Mouse (Mus musculus) right cerebral cortex, postnatal 10 days (tissue): Measurements from ENCODE around the gene Hsd17b14.

ENCODE experiments used
- DNase-seq, 2 experiments: peaks; one replicate each; pipeline ENCODE4 v3.0.0; 2021; ENCODE audit warnings: low spot score in 2 of 2

The Hsd17b14 gene

DNA sequence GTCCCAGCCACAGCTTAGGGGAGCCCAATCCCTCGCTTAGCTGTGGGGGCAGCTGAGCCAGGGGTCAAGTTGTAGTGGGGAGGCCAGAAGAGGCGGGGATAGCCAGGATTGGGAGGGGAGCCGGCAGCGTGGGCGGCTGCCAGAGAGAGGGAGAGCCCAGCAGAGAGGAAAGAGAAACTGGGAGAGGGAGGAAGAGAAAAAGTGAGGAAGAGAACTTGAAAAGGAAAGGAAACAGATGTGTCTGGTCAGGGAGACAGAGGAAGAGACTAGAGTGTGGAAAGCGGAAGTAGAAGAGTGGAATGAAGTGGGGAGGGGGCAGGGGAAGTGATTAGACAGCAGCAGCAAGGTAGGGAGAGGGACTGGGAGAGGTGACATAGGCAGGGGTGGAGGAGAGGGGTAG lies 25.2 kb upstream of the Hsd17b14 start:
- DNase-seq, result no peak

GRCm38 (mm10) chr7:45530643-45531042 lies 24.1 kb upstream of the Hsd17b14 start:
- DNase-seq, result no peak

- DNase-seq, result no peak
These were observed 19.0 kb upstream of the Hsd17b14 start for GRCm38 (mm10) chr7:45535676-45536075.

- no peak for DNase-seq
These were observed 17.1 kb upstream of the Hsd17b14 start for GRCm38 (mm10) chr7:45537602-45538001.

DNA sequence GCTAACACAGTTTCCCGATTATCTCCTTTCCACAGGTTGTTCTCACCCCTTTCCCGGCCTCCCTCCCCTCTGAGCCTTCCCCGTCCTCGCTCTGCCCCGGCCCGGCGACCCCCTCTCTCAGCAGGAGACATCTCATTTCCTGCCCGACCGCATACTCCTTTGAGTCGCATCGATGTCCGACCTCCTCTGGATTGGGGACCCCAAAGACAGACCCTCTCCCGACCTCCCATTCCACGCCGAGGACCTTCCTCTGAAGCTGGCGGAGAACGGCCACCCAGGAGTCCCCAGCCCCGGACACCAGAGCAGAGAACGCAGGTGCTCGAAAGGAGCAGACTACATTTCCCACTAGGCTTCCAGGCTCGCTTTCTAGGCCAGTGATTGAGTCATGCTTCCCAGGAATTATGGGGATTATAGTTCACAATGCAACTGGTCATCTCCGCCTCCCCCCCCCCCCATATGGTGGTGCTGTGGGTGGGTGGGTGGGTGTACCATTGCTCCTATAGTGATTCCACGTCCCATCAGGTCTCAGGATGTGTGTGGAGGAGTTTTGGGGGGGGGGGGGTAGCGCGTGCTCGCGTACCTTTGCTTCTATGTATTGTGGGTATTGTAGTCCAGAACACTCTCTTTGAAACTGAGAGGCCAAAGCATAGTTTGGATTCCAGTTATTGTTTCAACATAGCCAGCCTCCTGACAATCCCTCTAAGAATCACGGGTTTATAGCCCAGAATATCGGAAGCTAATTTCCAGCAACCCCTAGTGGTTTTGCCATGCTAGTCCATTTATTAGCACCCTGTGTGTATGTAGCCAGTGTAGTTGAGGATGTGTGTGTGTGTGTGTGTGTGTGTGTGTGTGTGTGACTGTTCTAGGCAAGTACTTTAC lies 16.3 kb upstream of the Hsd17b14 start:
- DNase-seq, result peak; percentile 80 to 85

DNA sequence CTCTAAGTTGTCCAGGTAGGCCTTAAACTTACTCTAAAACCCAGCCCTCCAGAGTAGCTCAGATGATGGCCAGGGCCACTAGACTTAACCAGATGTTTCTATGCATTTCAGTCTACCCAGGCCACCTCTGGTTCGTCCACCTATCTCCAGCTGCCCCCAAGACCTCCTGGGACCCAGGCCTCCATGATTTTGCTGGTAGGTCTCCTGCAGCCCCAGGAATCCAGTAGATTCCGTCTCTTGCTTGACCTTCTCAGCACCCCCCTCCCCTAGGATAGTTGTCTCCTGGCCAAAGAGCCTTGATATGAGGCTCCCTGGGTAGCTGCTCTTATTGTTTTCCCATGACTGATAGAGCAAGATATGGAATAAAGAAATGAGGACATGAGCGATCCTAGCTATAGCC lies 15.6 kb upstream of the Hsd17b14 start:
- DNase-seq, result no peak

GRCm38 (mm10) chr7:45540213-45540612 lies 14.5 kb upstream of the Hsd17b14 start:
- DNase-seq, result no peak

GRCm38 (mm10) chr7:45544525-45544924 lies 10.2 kb upstream of the Hsd17b14 start:
- DNase-seq, result no peak

- DNase-seq, result no peak
These were observed 4.9 kb upstream of the Hsd17b14 start for GRCm38 (mm10) chr7:45549641-45550436.

GRCm38 (mm10) chr7:45550821-45551511 lies 3.7 kb upstream of the Hsd17b14 start:
- no peak for DNase-seq

GRCm38 (mm10) chr7:45551512-45551883 lies 3.2 kb upstream of the Hsd17b14 start:
- no peak for DNase-seq

GRCm38 (mm10) chr7:45553519-45553918 lies 1.2 kb upstream of the Hsd17b14 start:
- DNase-seq, result no peak

DNA sequence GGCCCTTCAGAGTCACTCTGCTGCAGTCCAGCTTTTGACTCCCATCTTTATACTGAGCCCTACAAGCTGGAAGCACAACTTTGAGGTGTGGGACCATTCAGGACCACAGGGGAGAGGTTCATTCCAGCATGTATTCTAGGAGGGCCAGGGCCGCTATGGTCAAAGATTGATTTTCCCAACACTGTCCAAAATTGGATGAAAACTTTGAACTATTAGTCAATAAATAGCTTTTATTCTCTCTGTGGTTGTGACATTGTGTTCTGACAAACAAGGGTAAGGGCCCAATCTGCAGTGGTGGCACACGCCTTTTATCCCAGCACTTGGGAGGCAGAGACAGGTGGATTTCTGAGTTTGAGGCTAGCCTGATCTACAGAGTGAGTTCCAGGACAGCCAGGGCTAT lies 703 bp upstream of the Hsd17b14 start:
- DNase-seq, result no peak

DNA sequence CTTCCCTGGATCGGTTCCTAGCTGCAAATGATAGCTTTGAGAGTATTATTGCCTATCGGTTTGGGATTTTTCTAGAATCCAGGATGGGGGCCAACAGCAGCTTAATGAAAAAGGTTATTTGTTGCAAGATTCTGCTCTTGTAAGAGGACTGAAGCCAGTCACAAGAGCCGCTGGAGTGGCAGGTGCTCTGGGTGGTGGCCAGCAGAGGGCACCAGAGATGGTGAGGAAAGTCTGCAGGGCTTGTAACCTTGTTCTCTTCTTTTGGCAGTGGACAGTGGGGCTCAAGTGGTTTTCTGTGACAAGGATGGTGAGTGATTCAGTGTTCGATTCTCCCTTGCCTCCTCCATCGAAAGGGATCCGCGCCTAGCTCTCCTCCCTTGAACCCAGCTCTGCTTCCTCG lies 1.1 kb downstream of the Hsd17b14 start:
- peak; percentile 67 to 81 for DNase-seq

DNA sequence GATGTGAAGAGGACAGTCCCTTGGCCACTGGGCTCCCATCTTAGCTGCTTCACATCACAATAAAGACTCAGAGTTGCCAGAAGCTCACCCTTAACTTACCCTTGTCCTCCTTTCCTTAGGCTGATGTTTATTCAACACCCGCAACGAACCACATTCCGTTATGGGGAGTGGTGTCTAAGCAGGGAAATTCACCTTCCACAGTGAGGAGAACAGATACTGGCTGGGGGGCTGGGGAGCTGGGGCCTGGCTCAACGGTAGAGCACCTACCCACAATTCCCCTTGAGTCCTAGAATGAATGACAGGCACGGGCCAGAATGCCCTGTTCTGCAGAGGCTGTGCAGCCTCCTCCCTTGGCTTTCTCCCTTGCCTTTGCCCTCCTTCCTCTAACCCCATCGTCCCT lies 4.2 kb downstream of the Hsd17b14 start:
- no peak for DNase-seq

GRCm38 (mm10) chr7:45560241-45560640 lies 5.5 kb downstream of the Hsd17b14 start:
- no peak for DNase-seq

DNA sequence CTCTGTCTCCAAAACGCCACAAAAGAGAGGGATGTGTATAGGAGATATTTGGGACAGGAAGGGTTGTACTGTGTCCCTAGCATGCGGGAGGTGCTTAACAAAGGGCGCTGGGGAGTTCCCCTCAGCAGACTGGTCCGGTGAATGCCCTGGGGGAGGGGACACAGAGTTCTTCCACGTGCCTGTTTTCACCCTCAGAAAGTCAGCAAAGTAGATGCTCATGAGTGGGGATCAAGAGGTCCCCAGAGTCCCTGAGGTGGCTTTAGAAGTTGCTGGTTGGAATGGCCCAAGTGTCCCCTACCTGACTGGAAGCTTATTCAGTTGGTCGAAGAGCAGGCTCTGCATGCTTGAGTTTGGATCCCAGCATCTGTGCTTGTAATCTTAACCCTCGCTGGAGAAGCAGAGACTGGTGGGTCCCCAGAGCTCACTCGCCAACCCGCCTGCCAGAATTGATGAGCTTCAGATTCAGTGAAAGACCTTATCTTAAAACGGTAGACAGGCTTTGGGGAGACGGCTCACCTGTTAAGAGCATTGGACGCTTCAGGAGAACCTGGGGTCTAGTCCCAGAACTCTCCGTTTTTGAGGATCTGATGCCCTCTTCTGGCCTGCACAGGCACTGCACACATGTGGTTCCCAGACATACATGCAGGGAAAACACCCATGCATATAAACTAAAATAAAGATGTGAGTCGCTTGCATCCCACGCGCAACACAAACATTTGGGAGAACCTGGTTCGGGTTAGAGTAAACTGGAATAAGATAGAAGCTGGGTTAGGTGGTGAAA lies 6.3 kb downstream of the Hsd17b14 start:
- peak; percentile 81 to 90 for DNase-seq

GRCm38 (mm10) chr7:45561624-45562520 lies 7.2 kb downstream of the Hsd17b14 start:
- DNase-seq, result no peak

DNA sequence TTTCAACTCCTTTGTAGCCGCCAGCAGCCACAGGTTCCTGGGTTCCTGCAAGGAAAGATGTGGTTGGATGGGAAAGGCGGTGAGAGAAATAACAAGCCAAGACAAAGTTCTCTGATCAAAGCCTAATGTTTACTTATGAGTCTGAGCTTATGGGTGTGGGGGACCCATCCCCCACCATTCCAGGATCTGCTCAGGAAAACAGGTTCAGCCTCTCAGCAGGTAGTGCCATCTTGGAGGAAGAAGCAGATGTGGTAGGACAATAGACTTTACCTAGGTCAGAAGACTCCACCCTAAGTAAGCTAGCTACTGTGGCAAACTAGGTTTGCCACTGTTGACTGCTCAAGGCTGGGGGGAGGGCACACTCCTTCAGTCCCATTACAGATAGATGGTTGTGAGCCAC lies 10.1 kb downstream of the Hsd17b14 start:
- DNase-seq, result no peak

DNA sequence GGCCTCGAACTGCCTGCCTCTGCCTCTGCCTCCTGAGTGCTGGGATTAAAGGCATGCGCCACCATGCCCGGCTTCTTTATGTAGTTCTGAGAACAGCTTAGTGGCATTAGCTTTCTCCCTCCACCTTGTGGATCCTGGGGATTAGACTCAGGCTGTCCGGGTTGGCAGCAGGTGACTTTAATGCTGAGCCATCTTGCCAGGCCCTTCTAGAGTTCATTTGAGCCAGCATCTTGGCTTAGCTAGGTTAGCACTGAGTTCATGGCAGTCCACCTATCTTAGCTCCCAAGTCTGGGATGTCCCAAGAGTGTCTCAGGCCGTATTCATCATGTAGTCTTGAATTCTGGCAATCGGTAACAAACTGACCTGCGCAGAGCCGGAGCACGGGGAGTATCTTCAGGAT lies 10.8 kb downstream of the Hsd17b14 start:
- DNase-seq, result no peak
